Mouse (Mus musculus): ENCODE measurements around the gene Wdfy1.

- TF ChIP-seq CTCF (IDR thresholded peaks at IDR 0.05; ENCODE audit: borderline replicate concordance, extremely low read depth, insufficient read depth, insufficient read length) (no peak), POLR2A (IDR thresholded peaks at IDR 0.05; ENCODE audit: borderline replicate concordance, extremely low read depth, insufficient read depth, insufficient read length, poor library complexity, severe bottlenecking) (no peak)
Measured at GRCm38 (mm10) chr1:79752015-79752695, 23.8 kb downstream of the Wdfy1 start.

Data from brain, embryonic 14.5 days (tissue).